Mouse (Mus musculus) limb, embryonic 14.5 days (tissue): ENCODE results near the gene Zcchc13. TPM values are rescaled to one million over a fixed set of nuclear protein-coding genes. Genes with fewer than 3 reads are reported as not detected.

ENCODE experiments used
- ATAC-seq: fragments of 200-750 bp; cut with Nextera tagmentation; 2 replicates; pipeline ENCODE4 v1.8.0; 2017; ENCODE audit warnings: low read depth, moderate number of reproducible peaks, moderate TSS enrichment; ENCODE audit not compliant: low FRiP score
- DNase-seq: peaks from one replicate; pipeline ENCODE4 v3.0.0-alpha.2; 2015; ENCODE audit warnings: low spot score
- H3K27ac ChIP-seq: fragments of 300-500 bp; sonication (generic); replicated peaks from 2 replicates; pipeline ENCODE4 v1.5.1; 2014; ENCODE audit warnings: low read depth, mild to moderate bottlenecking, low read length, moderate library complexity, mixed read lengths
- H3K27me3 ChIP-seq: fragments of 300-500 bp; sonication (generic); 2 replicates; pipeline ENCODE4 v1.6.1; 2014; ENCODE audit warnings: low read length, mixed read lengths; ENCODE audit not compliant: control insufficient read depth, insufficient read depth
- H3K36me3 ChIP-seq: fragments of 300-500 bp; sonication (generic); 2 replicates; pipeline ENCODE4 v1.6.1; 2014; ENCODE audit warnings: mild to moderate bottlenecking, low read length, moderate library complexity, mixed read lengths; ENCODE audit not compliant: control insufficient read depth, insufficient read depth
- H3K4me1 ChIP-seq: fragments of 300-500 bp; sonication (generic); 2 replicates; pipeline ENCODE4 v1.6.1; 2014; ENCODE audit warnings: antibody characterized with exemption, low read length, mixed read lengths; ENCODE audit not compliant: control insufficient read depth, insufficient read depth
- H3K4me2 ChIP-seq: fragments of 300-500 bp; sonication (generic); replicated peaks from 2 replicates; pipeline ENCODE4 v1.6.1; 2014; ENCODE audit warnings: low read depth, mild to moderate bottlenecking, low read length, moderate library complexity; ENCODE audit not compliant: severe bottlenecking
- H3K4me3 ChIP-seq: fragments of 300-500 bp; sonication (generic); replicated peaks from 2 replicates; pipeline ENCODE4 v1.5.1; 2014; ENCODE audit warnings: low read length
- H3K9ac ChIP-seq: fragments of 300-500 bp; sonication (generic); 2 replicates; pipeline ENCODE4 v1.6.1; 2014; ENCODE audit warnings: mild to moderate bottlenecking, low read depth, low read length, moderate library complexity; ENCODE audit not compliant: severe bottlenecking
- H3K9me3 ChIP-seq: fragments of 300-500 bp; sonication (generic); 2 replicates; pipeline ENCODE4 v1.6.1; 2016; ENCODE audit warnings: low read length; ENCODE audit not compliant: control insufficient read depth
- POLR2A ChIP-seq: fragments of 200-500 bp; IDR thresholded peaks from 2 replicates; pipeline ENCODE4 v1.8.0; 2012; ENCODE audit warnings: inconsistent platforms, mild to moderate bottlenecking, moderate library complexity, borderline replicate concordance; ENCODE audit not compliant: insufficient read depth, insufficient read length; ENCODE audit errors: extremely low read depth
- WGBS: fragments of 180-500 bp; shearing (Covaris S2); extraction: QIAGEN DNeasy Blood & Tissue Kit; methylation state at CpG from one replicate; pipeline ENCODE4 v1.1.7; 2014; 5-methylcytosine and 5-hydroxymethylcytosine counted together
- polyA plus RNA-seq, 2 experiments: library from polyadenylated mRNA; depleted of rRNA in 1 of 2; stranded (reverse) in 1 of 2; unstranded in 1 of 2; fragments of >200 nt; fragmentation: Nextera tagmentation in 1 of 2; extraction: Ambion mirVana in 1 of 2; gene quantifications; 2 replicates each; pipeline versions ENCODE4 v1.2.1 to v1.2.3; 2012 to 2014

Zcchc13 gene
- polyA plus RNA-seq, 2 experiments: not detected

- no peak for DNase-seq
- no peak for ATAC-seq
- H3K36me3 ChIP-seq: no peaks in the 10 kb centered on the region
- H3K4me2 ChIP-seq: no peak overlapping the region
- no peaks in the 10 kb centered on the region for H3K4me1 ChIP-seq
- no peak overlapping the region for H3K9ac ChIP-seq
- TF ChIP-seq POLR2A: no peak
- 87% methylated on average over 3 of the region's 3 CpGs for WGBS
- H3K27me3 ChIP-seq: no peaks in the 10 kb centered on the region
- H3K4me3 ChIP-seq: no peak overlapping the region
- no peaks in the 10 kb centered on the region for H3K9me3 ChIP-seq
- H3K27ac ChIP-seq: no peak overlapping the region
These were observed 43.4 kb downstream of the Zcchc13 start for GRCm38 (mm10) chrX:103673761-103674160.

DNA sequence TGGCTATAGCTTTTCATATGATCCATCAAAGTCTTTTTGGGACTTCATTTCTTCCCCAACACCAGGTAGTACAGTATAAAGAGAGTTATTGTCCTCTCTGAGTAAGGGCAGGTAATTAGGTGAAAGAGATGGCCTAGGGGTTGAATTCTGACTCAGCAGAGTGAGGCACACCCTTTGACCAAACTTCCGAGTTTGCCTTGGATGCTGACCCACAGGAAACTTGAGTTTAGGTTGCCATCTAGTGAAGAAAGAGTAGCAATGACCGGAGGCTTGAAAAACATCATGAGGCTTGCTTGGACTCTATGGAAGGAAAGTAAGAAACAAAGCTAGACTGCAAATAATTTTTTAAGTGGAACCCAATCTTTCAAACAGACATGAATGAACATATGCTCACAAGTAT lies 44.3 kb downstream of the Zcchc13 start:
- WGBS: 26% methylated on average over 2 of the region's 2 CpGs
- no peak overlapping the region for H3K27ac ChIP-seq
- no peaks in the 10 kb centered on the region for H3K4me1 ChIP-seq
- no peak overlapping the region for H3K4me3 ChIP-seq
- H3K9ac ChIP-seq: no peak overlapping the region
- no peak for ATAC-seq
- no peak overlapping the region for H3K4me2 ChIP-seq
- H3K9me3 ChIP-seq: no peaks in the 10 kb centered on the region
- TF ChIP-seq POLR2A: no peak
- no peak for DNase-seq
- no peaks in the 10 kb centered on the region for H3K36me3 ChIP-seq
- H3K27me3 ChIP-seq: no peaks in the 10 kb centered on the region

Other genes starting within 250 kb of the Zcchc13 start
- 1.2 and 1.7 TPM in 2 replicates for gene Tsx, start 216.1 kb upstream of the Zcchc13 start, polyA plus RNA-seq (2012; rRNA removed)
- 0.32 and 0.35 TPM in 2 replicates for gene Tsx, start 216.1 kb upstream of the Zcchc13 start, polyA plus RNA-seq (2014; fragmentation: Nextera tagmentation; extraction: Ambion mirVana)
- not detected in 2 replicates for gene Gm26992, start 208.6 kb upstream of the Zcchc13 start, polyA plus RNA-seq (2012; rRNA removed)
- not detected in 2 replicates for gene Gm26992, start 208.6 kb upstream of the Zcchc13 start, polyA plus RNA-seq (2014; fragmentation: Nextera tagmentation; extraction: Ambion mirVana)
- 44.1 and 70.7 TPM in 2 replicates for gene Slc16a2, start 191.4 kb downstream of the Zcchc13 start, polyA plus RNA-seq (2012; rRNA removed)
- 49.6 and 53.3 TPM in 2 replicates for gene Slc16a2, start 191.4 kb downstream of the Zcchc13 start, polyA plus RNA-seq (2014; fragmentation: Nextera tagmentation; extraction: Ambion mirVana)